Mouse (Mus musculus): ENCODE measurements at regions not wholly inside any gene's neighbourhood (a gene's known extent, or its start where the extent isn't known, plus 50 kb on each side); places are given as distances from the start of the nearest gene placed in this dataset.

- TF ChIP-seq POLR2A (IDR thresholded peaks at IDR 0.05; ENCODE audit: borderline replicate concordance, extremely low read depth, insufficient read depth, insufficient read length, poor library complexity, severe bottlenecking) (no peak), CTCF (IDR thresholded peaks at IDR 0.05; ENCODE audit: borderline replicate concordance, extremely low read depth, insufficient read depth, insufficient read length) (no peak)
These were observed 63.9 kb upstream of the Kdm7a start for GRCm38 (mm10) chr6:39270457-39270856.

Measured in brain, embryonic 14.5 days (tissue).